Mouse (Mus musculus) testis, postnatal 10 days (tissue): ENCODE results near the gene Olfr733.

ENCODE experiments used
- DNase-seq: peaks from one replicate; pipeline ENCODE4 v3.0.0; 2021; ENCODE audit warnings: low spot score

Olfr733 gene

DNA sequence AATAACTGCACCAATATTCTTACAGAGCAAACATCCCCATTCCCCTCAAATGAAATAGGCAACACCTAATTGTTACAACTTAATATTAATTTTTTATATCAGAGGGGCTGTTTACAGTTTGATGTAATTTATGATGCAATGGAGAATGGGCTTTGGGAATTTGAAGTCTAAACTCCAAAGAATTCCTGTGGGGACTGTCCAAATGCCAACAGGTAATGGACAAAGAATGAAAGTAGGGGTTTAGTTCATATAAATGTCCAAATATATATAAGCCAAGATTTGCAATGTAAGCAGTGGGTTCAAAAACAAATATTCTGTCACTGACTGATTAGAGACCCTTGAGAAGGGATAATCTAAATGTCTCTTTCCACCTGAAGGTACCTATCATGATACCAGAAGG, at the start of gene Olfr733:
Gene Olfr733 (minus strand): TSS at position 101 of the 400 bp plus-strand sequence.
- no peak for DNase-seq

DNA sequence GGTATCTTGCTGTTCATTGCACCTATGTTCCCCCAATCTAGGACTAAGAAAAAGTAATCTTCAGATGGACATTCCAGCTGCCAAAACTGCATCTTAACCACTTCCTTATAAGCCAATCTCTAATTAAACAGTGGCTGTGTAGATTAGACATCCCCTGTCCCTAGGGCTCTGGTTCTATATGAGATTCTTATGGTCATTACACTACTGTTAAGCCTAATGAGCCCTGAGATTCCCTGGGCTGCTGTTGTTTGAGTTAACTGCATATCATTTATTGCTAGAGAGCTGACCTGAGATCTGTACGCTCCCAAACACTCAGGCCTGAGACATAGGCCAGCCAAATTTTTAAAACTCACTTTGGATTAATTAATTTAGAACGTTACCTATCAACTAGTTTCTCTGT, 47.5 kb upstream of the Olfr733 start, which contains the start of gene Olfr735:
Gene Olfr735 (minus strand): TSS at position 77 of the 400 bp plus-strand sequence.
- no peak for DNase-seq

DNA sequence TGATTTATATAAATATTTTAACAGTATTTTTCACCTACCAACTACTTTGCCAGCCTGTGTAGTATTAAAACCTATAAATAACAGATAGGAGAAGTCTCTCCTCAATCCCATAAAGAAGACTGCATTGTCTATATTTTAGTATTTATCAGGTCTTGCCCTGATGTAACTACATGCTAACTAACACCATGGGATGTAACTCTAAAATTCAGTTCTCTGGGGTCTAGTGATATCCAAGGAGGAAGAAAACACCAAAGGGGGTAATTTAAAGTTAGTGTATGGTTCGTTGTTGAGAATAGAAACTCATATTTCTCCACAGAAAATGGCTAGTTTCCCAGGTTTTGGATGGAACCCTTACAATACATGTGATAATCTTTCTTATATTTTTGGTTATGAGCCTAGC, 25.3 kb upstream of the Olfr733 start, which contains the start of gene Olfr734:
Gene Olfr734 (minus strand): TSS at position 101 of the 400 bp plus-strand sequence.
- DNase-seq = no peak

DNA sequence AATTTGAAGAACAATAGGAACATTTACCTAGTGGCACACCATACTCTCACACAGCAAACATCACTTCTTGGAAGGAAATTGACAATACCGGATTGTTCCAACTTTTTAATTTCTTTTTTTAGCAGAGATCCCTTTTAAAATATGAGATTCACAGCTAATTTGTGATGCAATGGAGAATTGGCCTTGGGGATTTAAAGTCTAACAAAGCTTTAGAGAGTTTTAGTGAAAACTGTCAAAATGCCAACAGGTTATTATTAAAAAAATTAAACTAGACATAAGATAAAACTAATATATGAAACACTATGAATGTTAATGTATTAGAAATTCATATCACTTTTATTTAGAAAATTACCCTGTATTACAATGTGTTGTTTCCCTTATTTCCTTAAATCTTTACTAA, 17.2 kb downstream of the Olfr733 start, which contains the start of gene Olfr732:
Gene Olfr732 (minus strand): TSS at position 101 of the 400 bp plus-strand sequence.
- DNase-seq = no peak
